ENCODE assay signal across 8 mouse cellular contexts in genomic region chr9:102211296-102212035, GRCm38 (mm10).
DNase-seq lines count a peak whose midpoint lies in the region; ATAC-seq lines count a peak whose summit lies in the region.

No protein-coding gene starts in this region.

- H3K9me3 ChIP-seq in forebrain, embryonic 11.5 days (ENCODE audit: control insufficient read depth, low read length): no peaks in the 10 kb centered on the region
- no peaks in the 10 kb centered on the region for H3K9me3 ChIP-seq in limb, embryonic 10.5 days (replicated peaks)
- no peaks in the 10 kb centered on the region for H3K9me3 ChIP-seq in neural tube, embryonic 15.5 days (replicated peaks)
- no peaks in the 10 kb centered on the region for H3K9me3 ChIP-seq in intestine, embryonic 16.5 days (ENCODE audit: control insufficient read depth, low read length)

- H3K9ac ChIP-seq in forebrain, embryonic 11.5 days (ENCODE audit: low read length): no peak overlapping the region
- no peak overlapping the region for H3K9ac ChIP-seq in neural tube, embryonic 15.5 days (replicated peaks)
- no peak overlapping the region for H3K9ac ChIP-seq in intestine, embryonic 16.5 days (ENCODE audit: low read depth, low read length)

- ATAC-seq in forebrain, embryonic 11.5 days (replicated peaks; ENCODE audit: low FRiP score): peak; percentile 97
- peak; percentile 87 for ATAC-seq in neural tube, embryonic 15.5 days (ENCODE audit: low FRiP score)
- no peak for ATAC-seq in intestine, embryonic 16.5 days

- H3K4me1 ChIP-seq in forebrain, embryonic 11.5 days (replicated peaks; ENCODE audit: control insufficient read depth, insufficient read depth, low read length): peaks cover 28% of the 10 kb centered on the region
- peaks cover 20% of the 10 kb centered on the region for H3K4me1 ChIP-seq in limb, embryonic 10.5 days
- peaks cover 27% of the 10 kb centered on the region for H3K4me1 ChIP-seq in neural tube, embryonic 15.5 days
- H3K4me1 ChIP-seq in intestine, embryonic 16.5 days (ENCODE audit: control insufficient read depth, insufficient read depth, low read length): no peaks in the 10 kb centered on the region

- WGBS in forebrain, embryonic 11.5 days: 4% methylated on average over 10 of the region's 10 CpGs
- 40% methylated on average over 10 of the region's 10 CpGs for WGBS in limb, embryonic 10.5 days
- WGBS in neural tube, embryonic 15.5 days: 10% methylated on average over 10 of the region's 10 CpGs
- WGBS in intestine, embryonic 16.5 days: 32% methylated on average over 10 of the region's 10 CpGs

- H3K27ac ChIP-seq in forebrain, embryonic 11.5 days (ENCODE audit: low read depth, low read length): peak overlapping the region; percentile 66
- H3K27ac ChIP-seq in limb, embryonic 10.5 days: 0 out of 2 replicates have a peak overlapping the region, but pooled peaks have one; percentile 4
- no peak overlapping the region; the same call in 1 of the 2 replicates for H3K27ac ChIP-seq in neural tube, embryonic 15.5 days (replicated peaks)
- no peak overlapping the region for H3K27ac ChIP-seq in intestine, embryonic 16.5 days (ENCODE audit: low read length)

- H3K36me3 ChIP-seq in forebrain, embryonic 11.5 days (ENCODE audit: control insufficient read depth, insufficient read depth, low read length): no peaks in the 10 kb centered on the region
- H3K36me3 ChIP-seq in limb, embryonic 10.5 days: no peaks in the 10 kb centered on the region
- no peaks in the 10 kb centered on the region for H3K36me3 ChIP-seq in neural tube, embryonic 15.5 days
- no peaks in the 10 kb centered on the region for H3K36me3 ChIP-seq in intestine, embryonic 16.5 days (ENCODE audit: control insufficient read depth, insufficient read depth, low read length)

- no peak overlapping the region for H3K4me3 ChIP-seq in forebrain, embryonic 11.5 days (ENCODE audit: low read depth, low read length)
- no peak overlapping the region for H3K4me3 ChIP-seq in limb, embryonic 10.5 days
- no peak overlapping the region for H3K4me3 ChIP-seq in neural tube, embryonic 15.5 days (replicated peaks)
- H3K4me3 ChIP-seq in intestine, embryonic 16.5 days (ENCODE audit: low read length): no peak overlapping the region

- DNase-seq in right cerebral cortex, postnatal 4 days: peak; percentile 36
- DNase-seq in right cerebral cortex, adult 18-20 months: no peak
- peak; percentile 92 for DNase-seq in forebrain, embryonic 11.5 days (ENCODE audit: low spot score)
- DNase-seq in limb, embryonic 10.5 days (ENCODE audit: low spot score): no peak
- no peak for DNase-seq in yolk sac, embryonic 10.5 days (ENCODE audit: low spot score)
- no peak for DNase-seq in cerebellum, adult 9-10 months

- no peak overlapping the region for H3K4me2 ChIP-seq in forebrain, embryonic 11.5 days (ENCODE audit: low read depth, low read length, severe bottlenecking)
- no peak overlapping the region for H3K4me2 ChIP-seq in neural tube, embryonic 15.5 days
- H3K4me2 ChIP-seq in intestine, embryonic 16.5 days (ENCODE audit: low read depth, low read length): no peak overlapping the region

- peaks cover 28% of the 10 kb centered on the region for H3K27me3 ChIP-seq in forebrain, embryonic 11.5 days (ENCODE audit: control insufficient read depth, insufficient read depth, low read length)
- no peaks in the 10 kb centered on the region for H3K27me3 ChIP-seq in limb, embryonic 10.5 days (ENCODE audit: low read depth, poor library complexity, severe bottlenecking)
- H3K27me3 ChIP-seq in neural tube, embryonic 15.5 days (replicated peaks): no peaks in the 10 kb centered on the region
- H3K27me3 ChIP-seq in intestine, embryonic 16.5 days (replicated peaks; ENCODE audit: control insufficient read depth, insufficient read depth, low read length): no peaks in the 10 kb centered on the region

Comparison
In these comparisons a context has a peak if more than half of its experiments do, and no peak if none do; other contexts are left out.
1. DNase-seq: peak in right cerebral cortex, postnatal 4 days (single experiment) and forebrain, embryonic 11.5 days (single experiment); none in right cerebral cortex, adult 18-20 months (single experiment), limb, embryonic 10.5 days (single experiment), yolk sac, embryonic 10.5 days (single experiment) and cerebellum, adult 9-10 months (single experiment).
2. H3K27ac ChIP-seq: peak in forebrain, embryonic 11.5 days (single experiment) and limb, embryonic 10.5 days (single experiment); none in neural tube, embryonic 15.5 days (single experiment) and intestine, embryonic 16.5 days (single experiment).